Mouse (Mus musculus) cerebellum, adult 2 months (tissue): ENCODE results near the gene Ctsw.

Experiments used
- CTCF ChIP-seq: fragments of 200-500 bp; IDR thresholded peaks from 2 replicates; pipeline ENCODE4 v1.5.1; 2011; ENCODE audit warnings: low read depth, mild to moderate bottlenecking, control low read depth, low read length, moderate library complexity, borderline replicate concordance; ENCODE audit not compliant: insufficient read depth
- POLR2A ChIP-seq: fragments of 200-500 bp; IDR thresholded peaks from 2 replicates; pipeline ENCODE4 v1.6.1; 2011; ENCODE audit warnings: low read length, control low read depth, borderline replicate concordance; ENCODE audit not compliant: insufficient read depth

DNA sequence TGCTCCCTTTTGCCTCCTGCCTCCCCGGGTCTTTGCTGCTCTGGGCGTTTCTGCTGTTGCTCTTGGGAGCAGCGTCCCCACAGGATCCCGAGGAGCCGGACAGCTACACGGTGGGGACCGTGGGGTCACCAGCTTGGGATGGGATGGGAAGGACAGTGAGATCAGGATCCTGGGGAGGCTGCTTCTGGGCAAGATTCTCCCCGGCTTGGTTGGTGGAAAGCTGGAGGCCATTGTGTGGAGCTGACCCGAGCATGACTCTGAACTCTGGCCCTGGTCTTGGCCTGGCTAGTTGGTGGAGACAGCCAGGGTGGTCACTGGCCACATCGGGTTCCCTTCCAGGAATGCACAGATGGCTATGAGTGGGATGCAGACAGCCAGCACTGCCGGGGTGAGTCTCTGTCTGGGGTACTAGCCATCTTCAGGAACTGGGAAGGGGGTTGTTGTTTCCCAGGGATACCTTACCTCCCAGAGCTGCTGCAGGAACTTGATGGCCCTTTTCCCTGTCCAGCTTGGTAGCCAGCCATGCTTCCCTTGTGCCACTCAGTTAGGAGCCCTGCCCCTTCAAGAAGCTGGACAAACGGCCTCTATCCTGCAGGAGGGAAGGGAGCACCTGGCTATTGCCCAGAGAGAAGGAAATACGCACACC is 6.9 kb upstream of the Ctsw start:
- TF ChIP-seq CTCF (no peak), POLR2A (no peak)
